Mouse (Mus musculus) hindbrain, postnatal 0 days (tissue): ENCODE measurements around the gene Pawr. TPM values are rescaled to one million over a fixed set of nuclear protein-coding genes. Genes with fewer than 3 reads are reported as not detected.

ENCODE experiments used
- ATAC-seq: fragments of 200-750 bp; cut with Nextera tagmentation; 2 replicates; pipeline ENCODE4 v1.8.0; 2017; ENCODE audit warnings: mild to moderate bottlenecking, moderate TSS enrichment, moderate library complexity
- DNase-seq: peaks from one replicate; pipeline ENCODE4 v3.0.0-alpha.2; 2015; ENCODE audit warnings: low spot score
- H3K27ac ChIP-seq: fragments of 300-500 bp; sonication (generic); 2 replicates; pipeline ENCODE4 v1.5.1; 2014; ENCODE audit warnings: mild to moderate bottlenecking
- H3K27me3 ChIP-seq: fragments of 300-500 bp; sonication (generic); 2 replicates; pipeline ENCODE4 v1.6.1; 2014; ENCODE audit warnings: low read length, mixed read lengths; ENCODE audit not compliant: insufficient read depth
- H3K36me3 ChIP-seq: fragments of 300-500 bp; sonication (generic); 2 replicates; pipeline ENCODE4 v1.6.1; 2014; ENCODE audit warnings: low read length, mixed read lengths; ENCODE audit not compliant: insufficient read depth
- H3K4me1 ChIP-seq: fragments of 300-500 bp; sonication (generic); 2 replicates; pipeline ENCODE4 v1.6.1; 2014; ENCODE audit warnings: antibody characterized with exemption, low read length, mixed read lengths; ENCODE audit not compliant: insufficient read depth
- H3K4me2 ChIP-seq: fragments of 300-500 bp; sonication (generic); 2 replicates; pipeline ENCODE4 v1.6.1; 2014; ENCODE audit warnings: low read depth, mild to moderate bottlenecking, low read length, moderate library complexity, mixed read lengths
- H3K4me3 ChIP-seq: fragments of 300-500 bp; sonication (generic); 2 replicates; pipeline ENCODE4 v1.5.1; 2014; ENCODE audit warnings: low read length
- H3K9ac ChIP-seq: fragments of 300-500 bp; sonication (generic); replicated peaks from 2 replicates; pipeline ENCODE4 v1.6.1; 2014; ENCODE audit warnings: mild to moderate bottlenecking, low read length, moderate library complexity, mixed read lengths
- H3K9me3 ChIP-seq: fragments of 300-500 bp; sonication (generic); 2 replicates; pipeline ENCODE4 v1.6.1; 2016; ENCODE audit warnings: low read length, mixed read lengths
- CTCF ChIP-seq: IDR thresholded peaks from 2 replicates; pipeline ENCODE4 v1.5.1; 2016; ENCODE audit warnings: antibody characterized with exemption, control low read depth, low read depth
- WGBS: fragments of 180-500 bp; shearing (Covaris S2); extraction: QIAGEN DNeasy Blood & Tissue Kit; methylation state at CpG from one replicate; pipeline ENCODE4 v1.1.7; 2014; 5-methylcytosine and 5-hydroxymethylcytosine counted together
- polyA plus RNA-seq: library from polyadenylated mRNA; unstranded; fragments of >200 nt; fragmentation: Nextera tagmentation; extraction: Ambion mirVana; gene quantifications from 2 replicates; pipeline ENCODE4 v1.2.1, GENCODE M21; 2015
- total RNA-seq: library from RNA; depleted of rRNA; stranded (reverse); fragments of >200 nt; gene quantifications from 2 replicates; pipeline ENCODE4 v1.2.3, GENCODE M21; 2014

Gene Pawr
- total and polyA plus RNA-seq, 2 experiments from 2014 or later: 3.0 to 4.7 TPM

DNA sequence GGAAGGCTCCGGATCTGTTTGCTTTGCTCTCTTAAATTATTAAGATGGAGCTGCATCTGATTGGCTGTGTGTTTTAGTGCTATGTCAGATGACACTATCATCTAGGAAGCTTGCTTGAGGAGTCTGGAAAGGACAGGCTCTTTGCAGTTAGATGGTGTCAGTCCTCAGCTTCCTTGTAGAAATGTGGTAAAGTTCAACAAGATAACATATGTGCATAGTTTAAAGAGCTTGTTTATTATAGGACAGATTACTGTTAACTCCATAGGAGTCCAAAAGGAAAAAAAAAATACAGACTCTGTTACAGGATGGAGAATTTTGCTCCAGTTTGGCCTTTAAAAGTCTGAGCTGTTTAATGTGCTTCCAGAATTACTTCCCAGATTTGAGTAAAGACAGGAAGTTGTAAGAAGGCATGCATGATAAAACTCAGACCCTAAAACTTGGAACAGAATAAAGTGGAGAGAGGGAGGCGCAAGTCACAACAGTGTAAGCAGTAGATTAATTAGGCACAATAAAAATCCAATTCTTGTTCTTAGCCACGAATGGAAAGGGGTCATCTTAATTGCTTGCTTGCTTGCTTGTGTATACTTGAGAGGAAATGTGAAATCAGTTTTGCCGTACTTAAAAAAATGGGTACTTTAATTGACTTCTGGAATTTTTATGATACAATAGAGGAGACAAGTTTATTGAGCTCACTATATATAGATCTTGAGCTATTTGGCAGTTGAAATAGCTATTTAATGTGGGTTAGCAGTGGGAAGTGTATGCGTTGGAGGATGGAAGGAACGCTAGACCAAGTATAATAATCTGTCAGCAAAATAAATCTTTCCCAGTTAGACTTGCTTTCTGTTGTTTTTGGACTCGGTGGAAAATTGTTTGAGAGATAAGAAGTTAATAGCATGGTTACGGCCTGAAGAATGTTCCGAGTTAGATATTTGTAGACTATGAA, 18.5 kb downstream of the Pawr start:
- Histone ChIP-seq H3K27ac (no peak overlapping the region), H3K4me3 (no peak overlapping the region), H3K4me2 (no peak overlapping the region), H3K27me3 (no peaks in the 10 kb centered on the region), H3K4me1 (no peaks in the 10 kb centered on the region), H3K9me3 (no peaks in the 10 kb centered on the region), H3K9ac (no peak overlapping the region), H3K36me3 (no peaks in the 10 kb centered on the region)
- TF ChIP-seq CTCF: no peak
- WGBS: 80% methylated on average over 9 of the region's 9 CpGs
- DNase-seq (no peak), ATAC-seq (no peak)

DNA sequence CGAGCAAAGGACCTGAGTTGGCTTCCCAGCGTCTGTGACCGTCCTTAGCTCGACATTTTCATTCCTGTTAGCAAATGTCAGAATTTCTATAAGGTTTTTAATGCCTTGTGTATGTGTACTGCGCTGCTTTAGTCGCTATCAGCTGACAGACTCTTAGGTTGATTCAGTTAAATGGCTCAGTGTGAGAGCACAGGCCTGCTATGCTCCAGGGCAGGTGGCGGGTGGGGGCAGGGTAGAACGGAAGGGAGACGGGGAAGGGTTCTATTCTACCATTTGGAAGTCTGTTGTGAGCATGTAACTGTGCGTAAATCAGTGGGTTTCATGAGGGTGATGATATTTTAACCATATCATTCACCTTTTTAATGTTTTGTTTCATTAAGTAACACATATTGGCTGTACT, 21.0 kb downstream of the Pawr start:
- no peak overlapping the region for H3K27ac ChIP-seq
- H3K4me3 ChIP-seq: no peak overlapping the region
- H3K4me1 ChIP-seq: no peaks in the 10 kb centered on the region
- DNase-seq (no peak), ATAC-seq (no peak)
- H3K27me3 ChIP-seq: no peaks in the 10 kb centered on the region
- no peak overlapping the region for H3K9ac ChIP-seq
- no peak for TF ChIP-seq CTCF
- WGBS: 89% methylated on average over 10 of the region's 10 CpGs
- no peak overlapping the region for H3K4me2 ChIP-seq
- no peaks in the 10 kb centered on the region for H3K9me3 ChIP-seq
- no peaks in the 10 kb centered on the region for H3K36me3 ChIP-seq

DNA sequence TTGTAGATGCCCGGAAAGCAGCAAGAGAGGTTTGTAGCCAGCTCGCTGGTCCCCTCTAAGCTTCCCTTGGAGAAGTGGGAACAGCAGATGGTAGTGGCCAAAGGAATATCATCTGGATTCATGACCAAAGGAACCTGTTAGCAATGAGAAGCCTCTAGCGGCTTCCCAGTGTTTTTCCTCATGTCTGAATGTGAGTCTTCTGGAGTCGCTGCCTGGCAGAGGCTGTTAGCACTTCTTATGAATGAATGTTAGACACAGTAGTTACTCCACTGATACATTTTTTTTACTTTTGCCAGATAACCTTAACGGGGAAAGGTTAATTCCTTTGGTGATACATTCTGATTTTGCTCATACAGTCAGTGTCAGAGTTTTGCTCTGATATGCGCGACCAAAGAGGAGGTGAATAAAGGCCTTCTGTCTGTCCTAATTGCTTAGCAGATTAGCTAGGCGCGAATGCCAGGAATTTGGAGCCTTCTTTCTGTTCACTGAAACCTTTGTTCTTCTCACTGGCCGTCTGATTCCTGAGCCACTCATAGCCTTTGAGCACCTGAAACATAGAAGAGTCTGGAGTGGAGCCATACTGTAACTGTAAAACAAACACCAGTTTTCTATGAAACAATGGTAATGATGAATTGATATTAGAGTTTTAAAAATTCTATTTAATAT, 22.9 kb downstream of the Pawr start:
- TF ChIP-seq CTCF: no peak

DNA sequence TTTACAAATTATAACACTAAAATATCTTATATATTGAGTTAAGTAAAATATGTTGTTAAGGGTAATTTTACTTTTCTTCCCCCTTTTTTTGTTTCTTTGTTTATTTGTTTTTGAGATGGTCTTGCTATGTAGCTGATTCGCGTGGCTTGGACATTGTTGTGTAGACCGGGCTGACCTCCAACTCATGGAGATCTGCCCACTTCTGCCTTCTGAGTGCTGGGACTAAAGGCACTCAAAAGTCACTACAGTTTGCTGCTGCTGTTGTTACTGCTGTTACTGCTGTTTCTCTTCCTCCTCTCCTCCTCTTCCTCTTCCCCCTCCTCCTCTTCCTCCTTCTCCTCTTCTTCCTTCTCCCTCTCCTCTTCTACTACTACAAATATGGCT, 23.5 kb downstream of the Pawr start:
- Histone ChIP-seq H3K4me2 (no peak overlapping the region), H3K9ac (no peak overlapping the region), H3K4me1 (no peaks in the 10 kb centered on the region), H3K27me3 (no peaks in the 10 kb centered on the region), H3K27ac (no peak overlapping the region), H3K9me3 (no peaks in the 10 kb centered on the region), H3K36me3 (no peaks in the 10 kb centered on the region), H3K4me3 (no peak overlapping the region)
- no peak for TF ChIP-seq CTCF
- 65% methylated on average over 3 of the region's 3 CpGs for WGBS
- ATAC-seq (no peak), DNase-seq (no peak)

More for the DNA sequence above, 22.9 kb downstream of the Pawr start:
- H3K27me3 ChIP-seq: no peaks in the 10 kb centered on the region
- H3K9ac ChIP-seq: no peak overlapping the region
- H3K9me3 ChIP-seq: no peaks in the 10 kb centered on the region
- ATAC-seq (no peak), DNase-seq (no peak)
- 38% methylated on average over 10 of the region's 10 CpGs for WGBS
- no peak overlapping the region for H3K4me3 ChIP-seq
- no peak overlapping the region for H3K4me2 ChIP-seq
- H3K4me1 ChIP-seq: no peaks in the 10 kb centered on the region
- no peak overlapping the region for H3K27ac ChIP-seq
- no peaks in the 10 kb centered on the region for H3K36me3 ChIP-seq

DNA sequence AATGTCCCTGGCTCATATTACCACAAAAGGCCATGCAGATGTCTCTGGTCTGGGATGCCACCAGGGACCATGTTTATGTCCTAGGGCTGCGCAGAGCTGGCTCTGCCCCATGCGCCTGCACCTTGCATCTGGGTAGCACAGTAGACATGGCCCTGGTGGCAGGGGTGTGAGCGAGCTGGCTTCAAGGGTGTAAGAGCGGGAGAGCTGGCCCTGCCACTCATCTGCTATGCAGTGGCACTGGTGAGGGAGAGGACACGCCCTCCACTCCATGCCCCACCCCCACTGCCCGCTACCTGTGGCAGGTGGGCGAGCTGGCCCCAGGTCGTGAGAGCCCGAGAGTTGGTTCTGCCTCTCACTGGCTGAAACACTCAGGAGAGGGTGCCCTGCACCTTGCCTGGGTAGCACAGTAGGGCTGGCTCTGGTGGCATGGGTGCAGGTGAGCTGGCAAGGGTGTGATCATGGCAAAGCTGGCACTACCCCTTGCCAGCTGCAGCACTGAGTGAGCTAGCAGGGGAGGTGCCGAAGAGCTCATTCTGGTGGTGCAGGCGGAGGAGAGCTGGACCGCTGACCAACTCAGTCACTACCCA, 24.8 kb downstream of the Pawr start:
- Histone ChIP-seq H3K4me2 (no peak overlapping the region), H3K4me1 (no peaks in the 10 kb centered on the region), H3K27me3 (no peaks in the 10 kb centered on the region), H3K9me3 (no peaks in the 10 kb centered on the region), H3K36me3 (no peaks in the 10 kb centered on the region), H3K27ac (no peak overlapping the region), H3K4me3 (no peak overlapping the region), H3K9ac (no peak overlapping the region)
- 95% methylated on average over 12 of the region's 12 CpGs for WGBS
- ATAC-seq (no peak), DNase-seq (no peak)
- no peak for TF ChIP-seq CTCF

DNA sequence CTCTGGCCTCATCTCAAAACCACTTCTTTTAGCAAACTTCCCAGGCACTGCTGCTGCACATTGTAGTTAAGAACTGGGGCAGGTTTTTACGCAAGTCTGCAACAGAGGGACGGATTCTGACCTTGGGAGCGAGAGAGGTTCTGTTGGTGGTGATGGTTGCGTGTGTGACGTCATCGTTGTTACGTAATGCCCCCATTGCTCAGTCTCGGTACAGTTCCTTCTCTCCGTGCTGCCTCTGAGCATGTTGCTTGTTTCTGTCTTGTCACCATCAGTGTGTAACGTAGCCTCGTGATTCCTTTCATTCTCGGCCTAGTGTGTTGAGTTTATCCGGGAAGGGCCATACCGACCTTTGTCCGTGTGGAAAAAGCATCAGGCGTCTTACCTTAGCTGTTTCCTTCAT, 28.1 kb downstream of the Pawr start:
- 86% methylated on average over 16 of the region's 16 CpGs for WGBS
- no peaks in the 10 kb centered on the region for H3K4me1 ChIP-seq
- DNase-seq (no peak), ATAC-seq (no peak)
- no peak overlapping the region for H3K27ac ChIP-seq
- no peak for TF ChIP-seq CTCF
- H3K36me3 ChIP-seq: no peaks in the 10 kb centered on the region
- H3K9ac ChIP-seq: no peak overlapping the region
- H3K9me3 ChIP-seq: no peaks in the 10 kb centered on the region
- no peak overlapping the region for H3K4me3 ChIP-seq
- no peaks in the 10 kb centered on the region for H3K27me3 ChIP-seq
- H3K4me2 ChIP-seq: no peak overlapping the region
